Comparison of ENCODE assay signal across 28 mouse cellular contexts in genomic region chr10:18202401-18202800, GRCm38 (mm10). TPM values are rescaled to one million over a fixed set of nuclear protein-coding genes. Genes with fewer than 3 reads are reported as not detected.
"Had no signal": no experiment of that assay in that cellular context is flagged by ENCODE, and none has a peak within 500 bp of the region (broad histone marks: within the 10 kb centered on the region; RNA-seq: fewer than 3 reads in every experiment).

No protein-coding gene starts in this region.

- H3K27ac ChIP-seq: embryonic facial prominence, embryonic 10.5 days; embryonic facial prominence, embryonic 12.5 days; embryonic facial prominence, embryonic 13.5 days; embryonic facial prominence, embryonic 15.5 days; forebrain, embryonic 10.5 days; forebrain, embryonic 12.5 days; forebrain, embryonic 13.5 days; forebrain, embryonic 15.5 days; gastrocnemius, adult 2 months; heart, adult 2 months had no signal

- H3K27me3 ChIP-seq: embryonic facial prominence, embryonic 12.5 days; embryonic facial prominence, embryonic 13.5 days; embryonic facial prominence, embryonic 15.5 days; forebrain, embryonic 12.5 days; forebrain, embryonic 13.5 days; forebrain, embryonic 15.5 days had no signal

- H3K9me3 ChIP-seq: embryonic facial prominence, embryonic 10.5 days; embryonic facial prominence, embryonic 12.5 days; embryonic facial prominence, embryonic 13.5 days; embryonic facial prominence, embryonic 15.5 days; forebrain, embryonic 10.5 days; forebrain, embryonic 12.5 days; forebrain, embryonic 13.5 days; forebrain, embryonic 15.5 days had no signal

- H3K4me1 ChIP-seq: embryonic facial prominence, embryonic 12.5 days; embryonic facial prominence, embryonic 13.5 days; embryonic facial prominence, embryonic 15.5 days; forebrain, embryonic 13.5 days; forebrain, embryonic 15.5 days had no signal

- H3K4me3 ChIP-seq: embryonic facial prominence, embryonic 10.5 days; embryonic facial prominence, embryonic 12.5 days; embryonic facial prominence, embryonic 13.5 days; embryonic facial prominence, embryonic 15.5 days; erythroblast, embryonic 14.5 days; forebrain, embryonic 10.5 days; forebrain, embryonic 12.5 days; forebrain, embryonic 13.5 days; forebrain, embryonic 15.5 days; gastrocnemius, adult 2 months; heart, adult 2 months had no signal

- DNase-seq: cerebellum, adult 2 months; cerebellum, adult 8-10 months; cerebellum, adult 9-10 months; cerebellum, adult 9-11 months; cerebellum, postnatal 10 days; cerebellum, postnatal 14 days; cerebellum, postnatal 25 days; cerebellum, postnatal 36 days; embryo, embryonic 11 days; forebrain, postnatal 0 days; gastrocnemius, adult 2 months; gastrocnemius, postnatal 10 days; gastrocnemius, postnatal 14 days; gastrocnemius, postnatal 25 days; gastrocnemius, postnatal 36 days; heart, adult 18-20 months; heart, adult 2 months had no signal

- H3K36me3 ChIP-seq: embryonic facial prominence, embryonic 10.5 days; embryonic facial prominence, embryonic 12.5 days; embryonic facial prominence, embryonic 13.5 days; embryonic facial prominence, embryonic 15.5 days; forebrain, embryonic 10.5 days; forebrain, embryonic 12.5 days; forebrain, embryonic 15.5 days had no signal

RNA-seq across cellular contexts. Expression of gene Ect2l, which starts 8.3 kb away (rescaled TPM):
- total RNA-seq: common myeloid progenitor, adult 5-6 weeks; forebrain, postnatal 0 days; gastrocnemius, adult 2 months; gastrocnemius, postnatal 25 days; granulocyte monocyte progenitor cell, adult 5-6 weeks; heart, adult 2 months had no signal
- polyA plus RNA-seq: erythroblast, embryonic 14.5 days had no signal
